Mouse (Mus musculus) intestine, postnatal 0 days (tissue): ENCODE measurements around the gene Kcnk16. TPM values are rescaled to one million over a fixed set of nuclear protein-coding genes. Genes with fewer than 3 reads are reported as not detected.

Source experiments
- ATAC-seq: fragments of 200-750 bp; cut with Nextera tagmentation; 2 replicates; pipeline ENCODE4 v1.8.0; 2017; ENCODE audit warnings: mild to moderate bottlenecking, moderate TSS enrichment, moderate library complexity
- H3K27ac ChIP-seq: fragments of 300-500 bp; sonication (generic); 2 replicates; pipeline ENCODE4 v1.5.1; 2014; ENCODE audit warnings: mild to moderate bottlenecking, low read depth, low read length, moderate library complexity
- H3K27me3 ChIP-seq: fragments of 300-500 bp; sonication (generic); replicated peaks from 2 replicates; pipeline ENCODE4 v1.6.1; 2014; ENCODE audit warnings: low read length, mixed read lengths; ENCODE audit not compliant: control insufficient read depth, insufficient read depth
- H3K36me3 ChIP-seq: fragments of 300-500 bp; sonication (generic); 2 replicates; pipeline ENCODE4 v1.6.1; 2014; ENCODE audit warnings: mild to moderate bottlenecking, moderate library complexity; ENCODE audit not compliant: control insufficient read depth, insufficient read depth
- H3K4me1 ChIP-seq: fragments of 300-500 bp; sonication (generic); replicated peaks from 2 replicates; pipeline ENCODE4 v1.6.1; 2014; ENCODE audit warnings: antibody characterized with exemption, low read length, mixed read lengths; ENCODE audit not compliant: control insufficient read depth, insufficient read depth
- H3K4me2 ChIP-seq: fragments of 300-500 bp; sonication (generic); replicated peaks from 2 replicates; pipeline ENCODE4 v1.6.1; 2014; ENCODE audit warnings: low read depth, mild to moderate bottlenecking, moderate library complexity
- H3K4me3 ChIP-seq: fragments of 300-500 bp; sonication (generic); 2 replicates; pipeline ENCODE4 v1.5.1; 2014; ENCODE audit warnings: low read depth, low read length
- H3K9ac ChIP-seq: fragments of 300-500 bp; sonication (generic); 2 replicates; pipeline ENCODE4 v1.6.1; 2014; ENCODE audit warnings: mild to moderate bottlenecking, low read depth, low read length
- H3K9me3 ChIP-seq: fragments of 300-500 bp; sonication (generic); 2 replicates; pipeline ENCODE4 v1.6.1; 2016; ENCODE audit warnings: mixed run types; ENCODE audit not compliant: control insufficient read depth
- CTCF ChIP-seq: sonication (generic); IDR thresholded peaks from 2 replicates; pipeline ENCODE4 v1.5.1; 2016; ENCODE audit warnings: low read depth, mild to moderate bottlenecking, control low read depth, antibody characterized with exemption, moderate library complexity
- WGBS: fragments of 180-500 bp; shearing (Covaris S2); extraction: QIAGEN DNeasy Blood & Tissue Kit; methylation state at CpG from one replicate; pipeline ENCODE4 v1.1.7; 2014; 5-methylcytosine and 5-hydroxymethylcytosine counted together
- polyA plus RNA-seq: library from polyadenylated mRNA; unstranded; fragments of >200 nt; fragmentation: Nextera tagmentation; extraction: Ambion mirVana; gene quantifications from 2 replicates; pipeline ENCODE4 v1.2.1, GENCODE M21; 2015

Kcnk16 gene
- polyA plus RNA-seq, 1 experiment from 2014 or later = 1.1 TPM

DNA sequence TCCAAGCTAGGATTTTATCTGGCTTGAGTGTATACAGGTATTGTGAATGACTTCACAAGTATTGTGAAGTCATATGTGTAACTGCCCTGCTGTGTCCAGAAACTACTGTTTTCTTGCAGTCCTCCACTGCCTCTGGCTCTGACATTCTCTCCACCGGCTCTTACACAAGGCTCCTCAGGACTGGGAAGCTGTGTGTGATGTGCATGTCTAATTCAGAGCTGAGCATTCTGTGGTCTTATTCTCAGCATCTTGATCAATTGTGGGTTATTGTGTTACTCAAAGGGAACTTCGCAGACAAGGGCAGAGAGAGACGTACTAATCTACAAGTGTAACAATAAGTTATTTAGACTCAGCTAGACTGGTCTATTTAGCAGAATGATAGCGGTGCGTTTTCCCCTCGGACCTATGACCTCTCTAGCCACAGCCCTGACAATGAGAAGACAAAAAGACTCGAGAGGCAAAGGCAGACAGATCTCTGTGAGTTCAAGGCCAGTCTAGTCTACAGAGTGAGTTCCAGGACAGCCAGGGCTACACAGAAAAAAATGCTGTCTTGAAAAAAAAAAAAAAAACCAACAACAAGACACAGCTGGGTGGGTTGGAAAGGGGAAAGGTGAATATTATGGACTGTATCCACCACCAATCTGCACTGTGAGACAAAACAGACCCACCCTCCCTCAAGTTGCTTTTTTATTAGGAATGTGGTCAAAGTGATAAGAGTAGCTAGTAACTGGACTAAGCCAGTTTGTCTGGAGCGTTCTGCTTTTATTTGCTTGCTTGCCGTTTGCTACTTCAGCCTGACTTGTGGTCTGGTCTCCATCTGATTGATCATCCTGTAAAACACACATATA lies 57.0 kb downstream of the Kcnk16 start:
- no peaks in the 10 kb centered on the region for H3K27me3 ChIP-seq
- WGBS = 48% methylated on average over 9 of the region's 9 CpGs
- ATAC-seq = no peak
- no peak for TF ChIP-seq CTCF
- H3K36me3 ChIP-seq = no peaks in the 10 kb centered on the region
- no peak overlapping the region for H3K27ac ChIP-seq
- H3K4me3 ChIP-seq = no peak overlapping the region
- H3K9ac ChIP-seq = no peak overlapping the region
- no peak overlapping the region for H3K4me2 ChIP-seq
- no peaks in the 10 kb centered on the region for H3K9me3 ChIP-seq
- no peaks in the 10 kb centered on the region for H3K4me1 ChIP-seq

Other genes starting within 250 kb of the Kcnk16 start
- gene Saysd1, start 130.7 kb downstream of the Kcnk16 start, polyA plus RNA-seq = 49.8 and 55.6 TPM in 2 replicates
- 10.0 and 10.9 TPM in 2 replicates for gene Kcnk5, start 87.4 kb downstream of the Kcnk16 start, polyA plus RNA-seq
- gene Nudt13, start 25.5 kb upstream of the Kcnk16 start, polyA plus RNA-seq = 7.4 and 10.5 TPM in 2 replicates
- 13.5 and 15.5 TPM in 2 replicates for gene Ecd, start 78.9 kb upstream of the Kcnk16 start, polyA plus RNA-seq
- 12.8 and 13.2 TPM in 2 replicates for gene Fam149b, start 79.0 kb upstream of the Kcnk16 start, polyA plus RNA-seq
- gene Dnajc9, start 119.7 kb upstream of the Kcnk16 start, polyA plus RNA-seq = 39.3 and 41.5 TPM in 2 replicates
- gene Mrps16, start 124.4 kb upstream of the Kcnk16 start, polyA plus RNA-seq = 78.3 and 80.4 TPM in 2 replicates
- gene Cfap70, start 183.0 kb upstream of the Kcnk16 start, polyA plus RNA-seq = not detected in 2 replicates
- gene Anxa7, start 210.9 kb upstream of the Kcnk16 start, polyA plus RNA-seq = 33.6 and 37.8 TPM in 2 replicates
- 0.21 and 0.26 TPM in 2 replicates for gene Mss51, start 227.7 kb upstream of the Kcnk16 start, polyA plus RNA-seq